Mouse (Mus musculus) liver, embryonic 11.5 days (tissue): Measurements from ENCODE around the gene Pgm2l1. TPM values are rescaled to one million over a fixed set of nuclear protein-coding genes. Genes with fewer than 3 reads are reported as not detected.

ENCODE experiments used
- ATAC-seq: fragments of 200-750 bp; cut with Nextera tagmentation; replicated peaks from 2 replicates; pipeline ENCODE4 v1.8.0; 2017; ENCODE audit warnings: moderate number of reproducible peaks, mild to moderate bottlenecking, moderate TSS enrichment, moderate library complexity; ENCODE audit not compliant: low FRiP score
- DNase-seq: peaks from one replicate; pipeline ENCODE4 v3.0.0-alpha.2; 2017; ENCODE audit warnings: low spot score
- H3K27ac ChIP-seq: fragments of 300-500 bp; sonication (generic); 2 replicates; pipeline ENCODE4 v1.5.1; 2014; ENCODE audit warnings: mild to moderate bottlenecking, low read depth, low read length, control low read depth
- H3K27me3 ChIP-seq: fragments of 300-500 bp; sonication (generic); replicated peaks from 2 replicates; pipeline ENCODE4 v1.6.1; 2014; ENCODE audit warnings: low read length, mixed read lengths; ENCODE audit not compliant: control insufficient read depth, insufficient read depth
- H3K36me3 ChIP-seq: fragments of 300-500 bp; sonication (generic); 2 replicates; pipeline ENCODE4 v1.6.1; 2014; ENCODE audit warnings: mild to moderate bottlenecking, low read length, moderate library complexity, mixed read lengths; ENCODE audit not compliant: control insufficient read depth, insufficient read depth
- H3K4me1 ChIP-seq: fragments of 300-500 bp; sonication (generic); replicated peaks from 2 replicates; pipeline ENCODE4 v1.6.1; 2014; ENCODE audit warnings: low read length, mixed read lengths; ENCODE audit not compliant: control insufficient read depth, insufficient read depth
- H3K4me2 ChIP-seq: fragments of 300-500 bp; sonication (generic); 2 replicates; pipeline ENCODE4 v1.6.1; 2014; ENCODE audit warnings: mild to moderate bottlenecking, control low read depth, moderate library complexity
- H3K4me3 ChIP-seq: fragments of 300-500 bp; sonication (generic); 2 replicates; pipeline ENCODE4 v1.5.1; 2014; ENCODE audit warnings: low read depth, low read length, control low read depth
- H3K9ac ChIP-seq: fragments of 300-500 bp; sonication (generic); 2 replicates; pipeline ENCODE4 v1.6.1; 2014; ENCODE audit warnings: low read depth, low read length, control low read depth
- H3K9me3 ChIP-seq: fragments of 300-500 bp; sonication (generic); 2 replicates; pipeline ENCODE4 v1.6.1; 2016; ENCODE audit warnings: low read length, inconsistent platforms, mixed read lengths; ENCODE audit not compliant: control insufficient read depth
- WGBS: fragments of 180-500 bp; shearing (Covaris S2); extraction: QIAGEN DNeasy Blood & Tissue Kit; methylation state at CpG from one replicate; pipeline ENCODE4 v1.1.7; 2014; 5-methylcytosine and 5-hydroxymethylcytosine counted together
- polyA plus RNA-seq: library from polyadenylated mRNA; unstranded; fragments of >200 nt; fragmentation: Nextera tagmentation; extraction: Ambion mirVana; gene quantifications from 2 replicates; pipeline ENCODE4 v1.2.1, GENCODE M21; 2014

The Pgm2l1 gene
- polyA plus RNA-seq, 1 experiment from 2014 or later, result 3.0 TPM

DNA sequence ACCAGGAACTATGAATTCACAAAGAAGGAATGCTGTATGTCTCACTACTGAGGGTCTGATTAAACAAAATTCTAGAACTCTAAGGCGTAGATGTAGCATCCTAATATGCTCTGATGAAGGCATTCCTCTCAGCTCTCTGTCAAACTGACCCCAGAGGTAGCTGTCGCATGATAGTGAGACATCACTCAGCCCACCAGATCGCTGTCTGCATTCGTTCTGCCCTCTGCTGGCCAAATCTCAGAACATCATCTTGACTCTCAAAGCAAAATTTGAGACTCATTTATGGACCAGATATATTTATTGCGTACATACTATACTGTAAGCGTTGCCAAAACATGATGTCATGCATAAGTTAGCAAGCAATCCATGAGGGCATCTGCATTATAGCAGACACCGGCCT, 39.6 kb upstream of the Pgm2l1 start:
- no peaks in the 10 kb centered on the region for H3K36me3 ChIP-seq
- H3K4me2 ChIP-seq, result no peak overlapping the region
- H3K4me3 ChIP-seq, result no peak overlapping the region
- peaks cover 2% of the 10 kb centered on the region; the same call in 1 of the 2 replicates for H3K27me3 ChIP-seq
- ATAC-seq (no peak), DNase-seq (no peak)
- 20% methylated on average over 7 of the region's 7 CpGs for WGBS
- H3K9ac ChIP-seq, result no peak overlapping the region
- H3K4me1 ChIP-seq, result no peaks in the 10 kb centered on the region
- H3K27ac ChIP-seq, result no peak overlapping the region
- no peaks in the 10 kb centered on the region for H3K9me3 ChIP-seq

- Histone ChIP-seq H3K9ac (no peak overlapping the region), H3K36me3 (no peaks in the 10 kb centered on the region), H3K27me3 (no peaks in the 10 kb centered on the region; the same call in 1 of the 2 replicates), H3K4me1 (no peaks in the 10 kb centered on the region), H3K4me3 (no peak overlapping the region), H3K4me2 (no peak overlapping the region), H3K9me3 (no peaks in the 10 kb centered on the region), H3K27ac (no peak overlapping the region)
- ATAC-seq, result no peak
- DNase-seq, result peak; percentile 6
- 55% methylated on average over 4 of the region's 4 CpGs for WGBS
Measured at GRCm38 (mm10) chr7:100190167-100190566, 37.0 kb upstream of the Pgm2l1 start.

DNA sequence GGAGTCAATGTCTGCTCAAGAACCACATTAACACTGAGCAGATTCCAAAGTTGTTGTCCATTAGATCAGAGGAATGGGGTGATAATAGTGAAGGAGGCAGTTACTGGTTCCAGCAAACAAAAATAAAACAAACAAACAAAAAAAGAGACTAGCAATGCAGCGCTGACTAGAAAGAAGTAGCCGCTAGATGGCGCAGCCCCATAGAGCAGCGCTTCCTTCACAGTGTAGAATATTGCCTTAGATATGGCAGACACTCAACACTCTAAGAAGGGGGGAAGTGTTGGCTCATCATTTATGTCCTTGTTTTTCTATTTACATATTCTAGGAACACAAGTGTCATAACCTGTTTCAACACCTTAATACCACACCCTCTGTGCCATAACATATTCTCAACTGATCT, 36.4 kb upstream of the Pgm2l1 start:
- 3% methylated on average over 4 of the region's 4 CpGs for WGBS
- ATAC-seq (no peak), DNase-seq (no peak)
- no peaks in the 10 kb centered on the region for H3K4me1 ChIP-seq
- H3K27ac ChIP-seq, result no peak overlapping the region
- H3K36me3 ChIP-seq, result no peaks in the 10 kb centered on the region
- H3K9me3 ChIP-seq, result no peaks in the 10 kb centered on the region
- H3K4me2 ChIP-seq, result no peak overlapping the region
- no peak overlapping the region for H3K9ac ChIP-seq
- no peaks in the 10 kb centered on the region; the same call in 1 of the 2 replicates for H3K27me3 ChIP-seq
- no peak overlapping the region for H3K4me3 ChIP-seq

DNA sequence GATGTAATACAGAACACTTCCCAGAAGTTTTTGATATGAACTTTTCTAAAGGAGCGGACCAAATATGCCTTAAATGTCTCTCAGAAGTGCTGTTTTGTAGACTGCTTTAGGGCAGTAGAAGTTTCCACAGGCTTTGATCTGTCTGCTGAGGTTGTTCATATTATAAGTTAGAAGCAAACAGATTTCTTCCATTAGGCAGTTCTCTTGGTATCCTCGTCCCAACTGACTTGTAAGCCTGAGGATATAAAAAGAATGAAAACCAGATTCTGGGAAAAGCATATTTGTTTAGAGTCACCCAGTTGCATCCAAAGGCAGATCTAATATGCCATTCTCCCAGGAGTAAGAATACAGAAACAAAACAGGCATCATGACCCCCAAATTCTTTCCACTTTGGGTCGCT, 26.0 kb upstream of the Pgm2l1 start:
- WGBS, result 82% methylated on average over 3 of the region's 3 CpGs
- no peak for ATAC-seq
- no peak overlapping the region for H3K9ac ChIP-seq

GRCm38 (mm10) chr7:100203616-100204015, 23.6 kb upstream of the Pgm2l1 start:
- DNase-seq (no peak), ATAC-seq (no peak)
- 56% methylated on average over 3 of the region's 3 CpGs for WGBS
- Histone ChIP-seq H3K4me3 (no peak overlapping the region), H3K27me3 (no peaks in the 10 kb centered on the region), H3K9me3 (no peaks in the 10 kb centered on the region), H3K27ac (no peak overlapping the region), H3K4me2 (no peak overlapping the region), H3K9ac (no peak overlapping the region), H3K4me1 (no peaks in the 10 kb centered on the region), H3K36me3 (no peaks in the 10 kb centered on the region)

More for the DNA sequence above, 26.0 kb upstream of the Pgm2l1 start:
- Histone ChIP-seq H3K36me3 (no peaks in the 10 kb centered on the region), H3K4me3 (no peak overlapping the region), H3K27me3 (no peaks in the 10 kb centered on the region), H3K4me2 (no peak overlapping the region), H3K27ac (no peak overlapping the region), H3K9me3 (no peaks in the 10 kb centered on the region), H3K4me1 (no peaks in the 10 kb centered on the region)
- no peak for DNase-seq

- Histone ChIP-seq H3K27ac (no peak overlapping the region), H3K4me3 (no peak overlapping the region), H3K9ac (no peak overlapping the region), H3K4me2 (no peak overlapping the region), H3K4me1 (no peaks in the 10 kb centered on the region), H3K9me3 (no peaks in the 10 kb centered on the region), H3K27me3 (no peaks in the 10 kb centered on the region), H3K36me3 (no peaks in the 10 kb centered on the region)
- DNase-seq (no peak), ATAC-seq (no peak)
- 75% methylated on average over 6 of the region's 6 CpGs for WGBS
Measured at GRCm38 (mm10) chr7:100204871-100205270, 22.3 kb upstream of the Pgm2l1 start.

GRCm38 (mm10) chr7:100206144-100206543, 21.1 kb upstream of the Pgm2l1 start:
- DNase-seq (no peak), ATAC-seq (no peak)
- H3K9ac ChIP-seq, result no peak overlapping the region
- H3K4me3 ChIP-seq, result no peak overlapping the region
- 85% methylated on average over 2 of the region's 2 CpGs for WGBS
- H3K4me1 ChIP-seq, result no peaks in the 10 kb centered on the region
- no peaks in the 10 kb centered on the region for H3K36me3 ChIP-seq
- no peaks in the 10 kb centered on the region for H3K27me3 ChIP-seq
- no peak overlapping the region for H3K4me2 ChIP-seq
- H3K27ac ChIP-seq, result no peak overlapping the region
- H3K9me3 ChIP-seq, result no peaks in the 10 kb centered on the region

GRCm38 (mm10) chr7:100207886-100208285, 19.3 kb upstream of the Pgm2l1 start:
- no peak for DNase-seq
- H3K27ac ChIP-seq, result no peak overlapping the region
- no peak overlapping the region for H3K9ac ChIP-seq
- H3K9me3 ChIP-seq, result no peaks in the 10 kb centered on the region
- no peaks in the 10 kb centered on the region for H3K36me3 ChIP-seq
- no peaks in the 10 kb centered on the region; the same call in 1 of the 2 replicates for H3K27me3 ChIP-seq
- no peak overlapping the region for H3K4me3 ChIP-seq
- no peak overlapping the region for H3K4me2 ChIP-seq
- no peaks in the 10 kb centered on the region for H3K4me1 ChIP-seq
- ATAC-seq, result no peak

- Histone ChIP-seq H3K9me3 (no peaks in the 10 kb centered on the region), H3K4me1 (no peaks in the 10 kb centered on the region), H3K36me3 (no peaks in the 10 kb centered on the region), H3K9ac (no peak overlapping the region), H3K4me3 (no peak overlapping the region), H3K27ac (no peak overlapping the region), H3K27me3 (no peaks in the 10 kb centered on the region; the same call in 1 of the 2 replicates), H3K4me2 (no peak overlapping the region)
- ATAC-seq, result no peak
- no peak for DNase-seq
- 82% methylated on average over 4 of the region's 4 CpGs for WGBS
Measured at GRCm38 (mm10) chr7:100214310-100214709, 12.9 kb upstream of the Pgm2l1 start.
